Mouse (Mus musculus) WW6 (cell line): ENCODE results near the gene AC124502.3.
A peak's percentile ranks its signal among the peaks of the same experiment; 100 is the strongest.
"Not testable (repeated sequence)": the region's sequence is repeated elsewhere in the genome, so short reads cannot be mapped to it uniquely, and the experiment has no call there.

Experiments
- DNase-seq: peaks from one replicate; pipeline ENCODE4 v3.0.0-alpha.2; 2013; ENCODE audit warnings: low read depth, low spot score

The AC124502.3 gene

DNA sequence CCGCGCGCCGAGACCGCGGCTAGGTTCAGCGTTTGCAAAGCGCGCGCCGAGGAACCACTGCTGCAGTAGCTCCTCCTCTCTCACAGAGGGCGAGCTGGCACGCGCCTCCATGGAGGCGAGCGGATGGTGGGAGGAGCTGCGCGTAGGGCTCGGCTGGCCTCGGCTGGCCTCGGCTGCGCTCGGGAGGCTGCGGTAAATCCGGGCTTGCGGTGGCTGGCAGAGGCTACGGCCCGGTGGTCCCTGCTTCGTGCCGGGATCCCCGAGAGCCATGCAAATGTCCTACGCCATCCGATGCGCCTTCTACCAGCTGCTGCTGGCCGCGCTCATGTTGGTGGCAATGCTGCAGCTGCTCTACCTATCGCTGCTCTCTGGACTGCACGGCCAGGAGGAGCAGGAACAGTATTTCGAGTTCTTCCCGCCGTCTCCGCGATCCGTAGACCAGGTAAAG lies at the start of gene AC124502.3, which contains the start of gene B4gat1:
Gene AC124502.3, plus strand, starts transcription at position 183 of the 448 bp plus-strand sequence.
Gene B4gat1, plus strand, starts transcription at position 118 of the 448 bp plus-strand sequence.
- DNase-seq, result no peak

DNA sequence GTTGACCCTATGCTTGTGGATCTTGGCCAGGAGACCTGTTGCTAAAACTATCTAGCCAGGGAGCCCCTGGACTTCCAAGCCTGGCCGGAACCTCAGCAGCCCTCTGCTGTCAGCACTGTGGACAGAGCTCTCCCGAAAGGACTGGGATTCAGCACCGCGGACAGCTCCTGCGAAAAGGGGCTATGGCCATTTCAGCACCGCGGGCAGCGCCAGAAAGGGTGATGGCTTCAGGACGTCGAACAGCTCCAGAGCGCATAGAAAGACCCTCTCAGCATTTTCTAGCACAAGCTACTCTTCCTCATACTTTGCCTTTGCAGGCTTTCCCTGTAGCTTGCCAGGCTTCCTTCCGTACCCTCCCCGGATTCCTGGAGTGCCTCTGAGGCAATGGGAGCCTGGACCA lies 49.7 kb upstream of the AC124502.3 start:
- peak; percentile 71 for DNase-seq

DNA sequence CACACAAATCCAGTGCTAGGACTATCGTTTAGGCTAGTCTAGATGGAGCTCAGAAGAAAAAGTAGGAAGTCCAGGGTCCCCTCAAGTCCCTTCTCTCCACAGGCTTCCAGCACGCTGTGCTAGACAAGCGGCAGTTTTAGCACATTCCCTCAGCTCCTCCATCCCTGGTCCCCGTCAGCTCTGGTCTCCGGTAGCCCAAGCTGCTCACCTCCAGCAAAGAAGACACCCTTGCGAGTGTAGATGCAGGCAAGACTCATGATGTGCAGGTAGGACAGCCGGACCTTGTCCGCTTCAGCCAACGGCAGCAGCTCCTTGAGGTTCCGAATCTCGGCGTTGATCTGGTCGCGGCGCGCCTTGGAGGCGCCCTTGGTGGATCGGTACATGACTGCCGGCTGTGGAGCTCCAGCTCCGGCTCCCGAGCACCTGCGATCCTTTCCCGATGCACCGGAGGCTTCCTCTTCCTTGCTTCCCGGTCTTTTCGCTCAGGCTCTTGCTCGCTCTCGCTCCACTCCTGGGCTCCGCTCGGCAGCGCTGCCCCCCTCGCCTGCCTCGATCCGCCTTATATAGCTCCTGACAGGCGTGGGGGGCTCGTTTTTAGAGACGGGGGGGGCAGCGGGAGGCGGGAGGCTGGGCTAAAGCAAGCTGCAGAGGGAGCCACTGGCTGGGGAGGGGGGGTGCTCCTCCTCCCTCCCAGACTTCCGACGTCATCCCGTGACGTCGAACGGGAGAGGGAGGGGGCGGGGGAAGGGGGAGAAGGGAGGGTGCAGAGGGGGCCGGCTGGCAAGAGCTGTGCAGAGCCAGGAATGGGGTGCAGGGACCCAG lies 49.0 kb upstream of the AC124502.3 start:
- no peak for DNase-seq

DNA sequence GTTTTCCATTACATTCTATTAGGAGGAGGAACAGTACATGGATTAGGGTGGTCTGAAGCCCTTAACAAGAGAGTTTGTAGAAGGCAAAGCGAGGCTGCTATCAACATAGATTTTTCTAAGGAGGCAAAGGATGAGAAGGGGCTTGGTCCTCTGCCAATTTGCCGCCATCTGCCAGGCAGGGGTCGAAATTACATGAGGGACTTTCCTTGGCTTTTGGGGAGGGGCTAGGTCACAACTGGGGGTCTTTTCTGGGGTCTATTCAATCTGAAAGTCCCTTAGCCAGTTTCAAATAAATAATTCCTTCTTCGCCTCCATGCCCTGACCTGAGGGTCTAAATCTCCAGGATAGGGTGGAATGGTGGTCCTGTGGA lies 48.5 kb upstream of the AC124502.3 start, which contains the start of gene Npas4:
Gene Npas4, minus strand, starts transcription at position 61 of the 370 bp plus-strand sequence.
- DNase-seq, result no peak

DNA sequence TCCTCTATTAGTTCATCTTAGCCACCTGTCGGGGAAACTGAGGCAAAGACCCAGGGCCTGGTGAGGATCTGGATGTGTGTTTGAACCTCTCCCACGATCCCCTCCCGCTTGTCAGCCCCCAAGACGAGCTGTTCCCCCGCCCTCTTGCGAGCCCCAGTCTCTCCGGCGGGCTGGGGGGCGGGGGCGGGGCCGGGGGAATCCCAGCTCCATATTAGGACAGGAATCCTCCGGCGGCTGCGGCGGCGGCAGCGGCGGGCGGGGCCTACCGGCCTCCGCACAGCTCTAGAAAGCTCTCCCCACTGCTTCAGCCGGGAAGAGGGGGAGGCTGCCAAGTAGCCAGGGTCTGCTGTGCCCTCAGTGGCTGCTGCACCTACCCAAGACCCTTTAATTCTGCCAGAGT lies 48.0 kb upstream of the AC124502.3 start:
- DNase-seq, result no peak

DNA sequence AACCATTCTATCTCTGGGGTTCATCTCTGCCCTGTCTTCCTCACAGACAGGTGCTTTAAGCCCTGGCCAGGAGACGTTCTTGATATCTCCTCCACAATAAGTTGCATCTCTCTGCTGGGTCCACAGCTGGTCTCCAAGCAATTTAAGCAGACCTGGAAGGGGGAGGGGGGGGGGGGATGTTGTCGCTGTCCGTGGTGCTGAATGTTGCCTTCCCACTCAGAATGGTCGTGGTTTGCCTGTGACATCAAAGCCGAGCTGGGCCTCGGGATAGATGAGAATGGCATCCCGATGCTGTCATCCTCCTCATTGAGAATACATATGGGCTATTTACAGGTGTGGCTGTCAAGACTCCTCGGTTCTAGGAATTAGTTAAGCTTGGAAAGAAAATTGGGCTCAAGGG lies 46.3 kb upstream of the AC124502.3 start:
- DNase-seq, result no peak

DNA sequence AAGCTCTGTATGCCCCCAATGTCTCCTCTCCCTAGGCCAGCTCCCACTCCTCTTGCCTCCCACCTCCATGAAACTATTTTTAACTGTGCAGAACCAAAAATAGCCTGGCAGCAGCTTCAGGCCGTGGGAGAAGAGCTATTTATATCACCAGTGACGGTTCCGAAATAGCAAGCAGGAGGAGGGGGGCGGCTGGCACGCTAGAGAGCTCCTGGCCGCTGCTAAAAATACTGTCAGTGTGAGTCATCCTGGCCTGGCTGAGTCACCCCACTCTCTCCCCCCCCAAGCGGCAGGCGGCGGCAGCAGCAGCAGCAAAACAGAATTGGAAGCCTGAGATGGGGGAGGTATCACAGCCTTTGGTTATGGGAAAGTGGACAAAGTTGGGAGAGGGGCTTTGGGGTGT lies 45.8 kb upstream of the AC124502.3 start:
- DNase-seq, result no peak

DNA sequence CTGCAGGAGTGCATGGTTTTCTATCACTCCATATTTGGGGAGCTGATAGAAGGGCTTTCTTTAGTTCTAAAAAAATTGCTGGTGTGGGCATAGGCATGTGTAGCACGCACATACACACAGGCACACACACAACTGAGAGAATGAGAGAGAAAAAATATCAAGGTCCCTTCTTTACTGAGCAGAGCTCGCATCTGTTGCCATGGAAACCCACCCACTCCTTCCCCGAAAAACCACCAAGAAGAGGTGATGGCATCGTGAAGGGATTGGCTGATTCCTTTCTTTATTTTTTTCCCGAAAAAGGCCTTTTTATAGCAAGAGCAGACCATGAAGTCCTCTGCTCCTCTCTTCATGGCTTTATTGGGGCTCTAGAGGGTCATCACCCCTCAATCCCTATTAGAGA lies 44.6 kb upstream of the AC124502.3 start:
- no peak for DNase-seq

DNA sequence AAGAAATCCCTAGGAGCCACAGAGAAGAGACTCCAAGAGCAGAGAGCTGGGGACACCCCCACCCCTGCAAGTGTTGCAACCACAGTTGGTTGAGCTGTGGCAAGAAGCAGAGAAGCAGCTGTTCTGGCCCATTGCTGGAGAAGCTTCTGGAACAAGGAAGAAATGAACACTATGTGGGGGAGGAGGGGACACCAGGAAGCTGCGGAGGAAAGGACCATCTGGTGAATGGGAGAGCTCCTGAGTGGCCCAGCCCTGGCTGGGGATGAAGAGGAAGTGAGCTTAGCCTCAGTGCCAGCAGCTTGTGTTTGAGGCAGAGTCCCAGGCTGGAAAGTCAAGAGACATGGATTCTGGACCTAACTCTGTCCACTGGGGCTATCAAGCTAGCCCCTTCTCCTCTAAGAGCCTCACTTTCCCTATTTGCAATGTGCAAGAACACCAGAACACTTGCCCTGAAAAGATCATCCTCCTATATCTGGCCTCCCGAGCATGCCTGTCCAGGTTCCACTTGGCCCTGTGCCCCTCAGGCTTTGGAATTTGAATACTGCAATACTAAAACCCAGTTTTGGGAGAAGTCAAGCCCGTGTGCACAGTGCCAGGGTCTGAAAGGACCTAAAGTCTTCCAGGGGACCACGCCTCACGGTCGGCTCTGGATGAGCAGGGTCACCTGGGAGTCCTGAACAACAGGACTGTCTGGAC lies 39.1 kb upstream of the AC124502.3 start:
- DNase-seq, result no peak

DNA sequence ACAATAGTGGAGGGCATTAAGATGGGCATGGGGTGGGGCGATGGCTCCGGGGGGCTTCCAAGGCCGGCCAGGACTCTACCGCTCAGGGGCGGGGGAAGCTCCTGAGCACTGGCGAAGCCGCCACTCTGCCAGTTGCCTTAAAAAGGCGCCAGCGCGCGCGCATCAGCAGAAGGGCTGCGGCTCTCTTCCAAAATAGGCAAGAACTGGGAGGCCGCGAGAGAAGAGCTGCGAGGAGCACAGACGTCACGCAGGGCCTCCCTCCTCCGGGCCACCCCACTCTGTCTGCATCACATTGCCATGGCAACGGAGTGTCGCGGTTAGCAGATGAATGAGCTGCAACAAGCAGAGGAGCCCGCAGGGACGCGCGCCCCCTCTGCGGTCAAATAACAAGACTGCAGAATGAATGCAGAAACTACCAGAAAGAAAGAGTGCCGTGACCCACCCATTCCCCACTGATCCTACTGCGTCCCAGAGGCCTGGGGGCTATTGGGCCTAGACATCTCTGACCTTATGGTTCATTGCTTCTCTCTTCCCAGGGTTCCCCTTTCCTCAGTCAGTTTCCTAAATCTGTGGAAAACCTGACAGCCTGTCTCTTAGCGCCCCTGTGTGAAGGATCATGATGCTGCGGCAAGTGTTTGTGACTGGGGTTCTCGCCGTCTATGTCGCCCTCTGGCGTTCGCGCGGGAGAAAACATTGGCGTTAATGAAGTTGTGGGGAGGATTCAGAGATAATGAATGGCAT lies 36.9 kb upstream of the AC124502.3 start:
- DNase-seq, result peak; percentile 68

DNA sequence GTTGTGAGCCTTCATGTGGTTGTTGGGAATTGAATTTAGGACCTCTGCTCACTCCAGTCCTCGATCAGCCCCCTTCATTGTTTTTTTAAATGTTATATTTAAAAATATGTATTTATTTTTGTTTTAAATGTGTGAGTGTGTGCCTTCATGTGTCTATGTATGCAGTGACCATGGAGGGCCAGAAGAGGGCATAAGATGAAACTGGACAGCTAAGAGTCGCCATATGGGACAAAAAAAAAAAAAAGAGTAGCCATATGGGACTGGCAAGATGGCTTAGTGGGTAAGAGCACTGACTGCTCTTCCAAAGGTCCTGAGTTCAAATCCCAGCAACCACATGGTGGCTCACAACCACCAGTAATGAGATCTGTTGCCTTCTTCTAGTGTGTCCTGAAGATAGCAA lies 35.0 kb upstream of the AC124502.3 start:
- not testable (repeated sequence) for DNase-seq

DNA sequence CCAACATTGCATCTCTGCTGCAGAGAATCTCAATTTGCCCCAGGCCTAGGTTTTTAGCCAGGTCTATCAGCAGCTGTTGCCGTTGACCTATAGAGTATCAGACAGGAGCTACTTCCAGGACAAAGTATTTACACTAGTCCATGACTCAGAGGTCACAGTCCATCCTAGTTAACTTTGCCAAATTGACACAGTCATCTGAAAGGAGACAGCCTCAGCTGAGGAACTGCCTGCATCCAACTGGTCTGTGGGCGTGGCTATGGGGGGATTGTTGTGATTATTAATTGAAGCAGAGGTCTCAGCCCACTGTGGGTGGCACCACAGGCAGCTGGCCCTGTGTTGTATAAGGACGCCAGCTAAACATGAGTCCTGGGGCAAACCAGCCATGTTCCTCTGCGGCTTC lies 33.8 kb upstream of the AC124502.3 start:
- no peak for DNase-seq

DNA sequence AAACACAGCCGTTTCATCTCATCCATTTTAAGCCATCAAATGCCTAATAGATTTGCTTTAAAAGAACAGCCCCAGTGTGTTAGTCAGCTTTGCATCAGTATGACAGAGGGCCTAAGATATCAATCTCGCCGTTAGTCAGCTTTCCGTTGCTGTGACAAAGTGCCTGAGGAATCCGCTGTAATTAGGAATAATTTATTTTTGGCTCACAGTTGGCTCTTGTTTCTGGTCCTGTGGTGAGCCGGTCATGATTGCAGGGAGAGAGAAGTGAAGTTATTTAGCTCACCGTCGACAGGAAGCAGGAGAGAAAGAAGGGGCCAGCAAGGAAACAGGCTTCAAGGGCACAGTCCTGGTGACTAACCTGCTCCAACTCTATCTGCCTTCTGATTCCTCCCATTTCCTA lies 25.6 kb upstream of the AC124502.3 start:
- no peak for DNase-seq

DNA sequence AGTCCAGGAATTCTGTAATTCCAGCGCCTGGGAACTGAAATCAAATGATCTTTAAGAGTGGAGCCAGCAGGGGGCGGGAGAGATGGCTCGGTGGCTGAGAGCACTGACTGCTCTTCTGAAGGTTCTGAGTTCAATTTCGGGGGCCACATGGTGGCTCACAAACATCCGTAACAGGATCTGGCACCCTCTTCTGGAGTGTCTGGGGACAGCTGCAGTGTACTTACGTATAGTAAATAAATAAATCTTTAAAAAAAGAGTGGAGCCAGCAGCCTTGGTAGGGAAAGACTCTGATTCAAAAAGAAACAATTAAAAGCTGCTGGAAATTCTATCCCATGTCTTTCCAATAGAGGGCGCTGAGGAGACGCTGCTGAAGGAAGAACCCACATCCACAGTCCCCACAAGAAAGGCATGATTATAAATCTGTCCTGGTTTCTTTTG lies 23.7 kb upstream of the AC124502.3 start:
- no peak for DNase-seq

DNA sequence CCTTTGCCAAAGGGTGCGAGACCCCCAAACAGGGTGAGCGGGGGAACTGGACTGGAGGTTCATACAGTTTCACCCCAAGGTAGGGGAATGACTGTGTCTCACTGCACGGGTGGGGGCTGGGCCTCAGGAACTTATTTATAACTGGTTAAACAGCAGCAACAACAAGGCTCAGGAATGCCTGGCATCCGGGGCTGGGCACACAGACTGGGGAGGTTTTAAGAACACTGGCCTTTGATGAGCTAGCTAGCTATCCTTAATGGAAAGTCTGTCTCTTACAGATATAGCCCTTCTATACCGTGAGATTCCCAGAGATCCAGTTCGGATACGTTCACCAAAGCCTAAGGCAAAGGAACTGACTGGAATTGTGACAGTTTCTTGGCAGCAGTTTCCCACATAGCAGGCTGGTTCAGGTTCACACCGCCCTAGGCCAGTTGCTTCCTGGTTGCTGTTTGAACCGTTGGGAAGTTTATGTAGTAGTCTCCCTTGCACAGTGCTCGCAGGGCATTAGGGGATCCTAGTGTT lies 22.4 kb upstream of the AC124502.3 start:
- DNase-seq, result no peak

DNA sequence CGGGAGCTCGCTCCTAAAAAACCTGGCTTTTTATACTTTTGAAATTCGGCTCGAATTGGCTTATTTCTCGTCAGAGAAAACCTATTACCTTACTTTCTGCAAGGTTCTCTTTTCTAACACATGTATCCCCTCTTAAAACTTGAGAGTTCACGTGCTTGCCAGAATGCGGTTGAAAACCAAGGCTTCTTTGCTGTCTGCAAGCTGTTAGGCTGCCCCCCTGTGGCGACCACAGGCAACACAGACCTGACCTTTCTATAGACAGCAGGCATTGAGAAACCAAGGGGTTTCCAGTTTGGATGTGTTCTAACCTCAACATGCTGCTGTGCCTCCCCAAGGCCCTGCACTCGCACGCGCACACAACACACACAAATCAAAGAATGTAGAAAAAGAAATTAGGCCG lies 21.9 kb upstream of the AC124502.3 start:
- no peak for DNase-seq

DNA sequence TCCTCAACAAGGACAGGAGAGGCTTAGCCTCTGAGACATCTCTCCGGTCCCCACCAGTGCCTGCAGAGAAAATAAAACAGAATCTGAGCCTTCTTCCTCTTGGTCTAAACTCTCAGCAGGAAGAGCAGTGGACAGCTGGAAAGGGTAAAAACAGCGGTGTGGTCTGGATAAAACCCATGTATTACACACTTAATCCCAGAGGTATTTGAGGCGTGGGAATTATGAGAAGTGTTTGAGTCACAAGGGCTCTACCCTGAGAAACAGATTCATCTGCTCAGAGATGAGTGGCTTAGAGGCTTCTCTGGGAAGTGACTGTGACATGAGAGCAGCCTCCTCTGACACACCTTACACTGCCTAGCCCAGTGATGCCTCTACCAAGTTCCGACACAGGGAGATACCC lies 21.1 kb upstream of the AC124502.3 start:
- no peak for DNase-seq

DNA sequence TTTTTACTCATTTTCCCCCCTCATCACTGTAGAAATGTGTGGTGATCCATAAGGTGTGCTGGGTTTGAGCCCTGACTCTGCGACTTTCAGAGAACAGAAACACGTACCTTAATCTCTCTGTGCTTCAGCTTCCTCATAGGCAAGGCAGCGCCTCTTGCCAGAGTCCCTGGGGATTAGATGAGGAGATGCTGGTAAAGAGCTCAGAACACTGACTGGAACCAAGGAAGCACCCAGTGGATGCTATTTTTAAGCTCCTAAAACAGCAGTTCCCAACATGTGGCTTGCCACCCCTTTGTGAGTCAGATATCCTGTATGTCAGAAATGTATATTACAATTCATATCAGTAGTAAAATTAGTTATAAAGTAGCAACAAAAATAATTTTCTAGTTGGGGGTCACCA lies 20.5 kb upstream of the AC124502.3 start:
- no peak for DNase-seq

DNA sequence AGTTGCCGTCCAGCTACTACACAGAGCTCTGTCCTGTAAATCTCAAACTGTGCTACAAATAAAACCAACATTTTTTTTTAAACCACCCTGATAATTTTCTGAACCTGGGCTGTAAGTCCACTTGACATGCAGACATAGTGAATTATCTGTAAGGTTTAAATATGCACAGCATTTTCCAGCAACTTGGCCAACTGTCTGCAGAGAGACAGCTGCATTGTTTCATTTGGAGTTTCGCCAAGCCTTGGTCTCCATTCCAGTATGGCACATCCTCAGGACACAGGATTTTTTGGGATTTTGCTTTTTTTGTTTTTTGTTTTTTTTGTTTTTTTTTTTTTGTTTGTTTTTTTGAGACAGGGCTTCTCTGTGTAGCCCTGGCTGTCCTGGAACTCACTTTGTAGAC lies 17.3 kb upstream of the AC124502.3 start:
- no peak for DNase-seq

DNA sequence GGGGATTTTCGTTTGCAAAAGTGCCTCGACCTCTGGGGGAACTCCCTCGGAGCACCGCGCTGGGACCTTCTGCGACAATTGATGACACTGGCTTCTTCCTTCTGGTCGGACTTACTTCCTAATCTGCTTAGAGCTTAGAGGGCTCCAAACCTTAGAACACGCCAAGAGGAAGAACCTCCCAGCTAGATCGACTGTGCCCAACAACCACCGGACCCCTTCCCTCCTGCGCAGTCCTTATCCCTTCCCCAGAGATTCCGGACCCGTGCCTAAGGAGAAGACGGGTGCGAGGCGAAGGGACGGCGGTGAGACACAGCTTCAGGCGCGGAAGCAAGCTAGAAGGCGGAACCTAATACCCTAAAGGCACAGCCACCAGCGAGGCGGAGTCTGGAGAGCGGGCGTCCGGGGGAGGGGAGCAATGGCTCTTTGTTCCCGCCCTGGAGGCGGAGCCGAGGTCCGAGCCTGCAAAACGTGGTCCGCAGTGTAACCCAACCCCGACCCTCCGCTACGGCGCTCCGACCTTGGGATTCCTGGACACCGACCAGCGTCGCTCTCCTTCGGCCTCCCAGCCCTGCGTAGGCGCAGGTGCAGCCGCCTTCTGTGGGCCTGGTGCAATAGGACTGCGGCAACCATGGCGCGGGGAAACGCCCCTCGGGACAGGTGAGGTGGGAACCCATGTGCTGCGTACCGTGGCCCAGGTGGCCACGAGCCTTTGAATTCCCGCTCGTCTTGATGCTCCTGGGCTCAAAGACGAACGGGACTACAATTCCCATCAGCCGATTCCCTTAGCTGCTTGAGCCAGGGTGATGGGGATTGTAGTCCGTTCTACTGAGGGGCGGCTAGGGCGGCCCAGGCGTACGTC lies 14.8 kb upstream of the AC124502.3 start, which contains the start of gene Slc29a2:
Gene Slc29a2, plus strand, starts transcription at position 240 of the 859 bp plus-strand sequence.
- DNase-seq, result peak; percentile 89

DNA sequence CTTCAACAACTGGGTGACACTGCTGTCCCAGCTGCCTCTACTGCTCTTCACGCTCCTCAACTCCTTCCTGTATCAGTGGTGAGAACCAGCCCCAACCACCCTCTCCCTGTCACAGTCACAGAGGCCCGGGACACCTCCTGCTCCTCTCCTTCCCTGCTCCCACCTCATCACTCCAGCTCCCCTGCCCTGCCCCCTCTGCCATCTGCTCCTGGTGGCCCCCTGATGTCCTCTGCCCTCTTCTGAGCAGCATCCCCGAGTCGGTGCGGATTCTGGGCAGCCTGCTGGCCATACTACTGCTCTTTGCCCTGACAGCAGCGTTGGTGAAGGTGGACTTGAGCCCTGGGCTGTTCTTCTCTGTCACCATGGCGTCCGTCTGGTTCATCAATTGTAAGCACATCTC lies 12.6 kb upstream of the AC124502.3 start:
- no peak for DNase-seq
